Mouse (Mus musculus): ENCODE measurements around the gene Lman2. TPM values are rescaled to one million over a fixed set of nuclear protein-coding genes. Genes with fewer than 3 reads are reported as not detected.

Lman2 gene
- polyA plus RNA-seq (2015; fragmentation: Nextera tagmentation; extraction: Ambion mirVana), result 89.3 and 93.1 TPM in 2 replicates

- peak within 1 kb of the TSS; percentile 93 for H3K4me3 ChIP-seq
- under 1% methylated on average over 35 of the region's 35 CpGs for WGBS
- peak; percentile 96 for ATAC-seq (ENCODE audit: insufficient number of reproducible peaks, insufficient read depth, low FRiP score, low TSS enrichment, low read depth)
Observed at GRCm38 (mm10) chr13:55362453-55363060, at the start of gene Lman2. Gene Lman2, minus strand, starts transcription at chr13:55362783.

GRCm38 (mm10) chr13:55411826-55412225 lies 49.2 kb upstream of the Lman2 start:
- Histone ChIP-seq H3K9ac (no peak overlapping the region), H3K4me1 (peaks cover 10% of the 10 kb centered on the region), H3K27me3 (peaks cover 32% of the 10 kb centered on the region), H3K36me3 (no peaks in the 10 kb centered on the region), H3K4me2 (no peak overlapping the region), H3K27ac (no peak overlapping the region), H3K9me3 (no peaks in the 10 kb centered on the region), H3K4me3 (no peak overlapping the region)
- no peak for ATAC-seq (ENCODE audit: insufficient number of reproducible peaks, insufficient read depth, low FRiP score, low TSS enrichment, low read depth)
- WGBS, result 78% methylated on average over 7 of the region's 7 CpGs

More at GRCm38 (mm10) chr13:55362453-55363060, at the start of gene Lman2:
- H3K9ac ChIP-seq, result peak within 1 kb of the TSS; percentile 93
- peak within 1 kb of the TSS; percentile 88 for H3K4me2 ChIP-seq
- H3K4me1 ChIP-seq, result peaks cover 19% of the 10 kb centered on the region
- no peaks in the 10 kb centered on the region for H3K27me3 ChIP-seq
- H3K9me3 ChIP-seq, result no peaks in the 10 kb centered on the region
- H3K27ac ChIP-seq, result peak within 1 kb of the TSS; percentile 89
- peaks cover 35% of the 10 kb centered on the region for H3K36me3 ChIP-seq

GRCm38 (mm10) chr13:55408546-55409120 lies 46.0 kb upstream of the Lman2 start:
- H3K9ac ChIP-seq, result no peak overlapping the region
- no peak overlapping the region for H3K4me2 ChIP-seq
- no peak overlapping the region for H3K27ac ChIP-seq
- H3K4me1 ChIP-seq, result peaks cover 6% of the 10 kb centered on the region
- peaks cover 21% of the 10 kb centered on the region for H3K27me3 ChIP-seq
- no peaks in the 10 kb centered on the region for H3K36me3 ChIP-seq
- no peak overlapping the region for H3K4me3 ChIP-seq
- no peaks in the 10 kb centered on the region for H3K9me3 ChIP-seq
- ATAC-seq (ENCODE audit: insufficient number of reproducible peaks, insufficient read depth, low FRiP score, low TSS enrichment, low read depth), result no peak
- 86% methylated on average over 19 of the region's 19 CpGs for WGBS

- H3K36me3 ChIP-seq, result no peaks in the 10 kb centered on the region
- H3K4me2 ChIP-seq, result no peak overlapping the region
- H3K9ac ChIP-seq, result no peak overlapping the region
- WGBS, result 81% methylated on average over 4 of the region's 4 CpGs
- H3K27ac ChIP-seq, result no peak overlapping the region
- H3K27me3 ChIP-seq, result peaks cover 14% of the 10 kb centered on the region
- H3K4me1 ChIP-seq, result peaks cover 6% of the 10 kb centered on the region
- no peak overlapping the region for H3K4me3 ChIP-seq
- ATAC-seq (ENCODE audit: insufficient number of reproducible peaks, insufficient read depth, low FRiP score, low TSS enrichment, low read depth), result no peak
- no peaks in the 10 kb centered on the region for H3K9me3 ChIP-seq
Observed at GRCm38 (mm10) chr13:55407341-55407740, 44.8 kb upstream of the Lman2 start.

- peaks cover 6% of the 10 kb centered on the region for H3K4me1 ChIP-seq
- H3K27ac ChIP-seq, result no peak overlapping the region
- no peaks in the 10 kb centered on the region for H3K9me3 ChIP-seq
- H3K9ac ChIP-seq, result peak overlapping the region; percentile 53; the same call in 1 of the 2 replicates
- H3K36me3 ChIP-seq, result no peaks in the 10 kb centered on the region
- peaks cover 7% of the 10 kb centered on the region for H3K27me3 ChIP-seq
- H3K4me2 ChIP-seq, result 0 out of 2 replicates have a peak overlapping the region, but pooled peaks have one; percentile 21
- no peak for ATAC-seq (ENCODE audit: insufficient number of reproducible peaks, insufficient read depth, low FRiP score, low TSS enrichment, low read depth)
- WGBS, result 69% methylated on average over 13 of the region's 13 CpGs
- no peak overlapping the region for H3K4me3 ChIP-seq
Observed at GRCm38 (mm10) chr13:55405783-55406390, 43.3 kb upstream of the Lman2 start.

GRCm38 (mm10) chr13:55404853-55405782 lies 42.5 kb upstream of the Lman2 start:
- peak overlapping the region; percentile 21 for H3K4me2 ChIP-seq
- WGBS, result 10% methylated on average over 11 of the region's 11 CpGs
- ATAC-seq (ENCODE audit: insufficient number of reproducible peaks, insufficient read depth, low FRiP score, low TSS enrichment, low read depth), result peak; percentile 60
- H3K4me3 ChIP-seq, result no peak overlapping the region
- H3K4me1 ChIP-seq, result peaks cover 6% of the 10 kb centered on the region
- H3K27ac ChIP-seq, result no peak overlapping the region
- H3K27me3 ChIP-seq, result peaks cover 7% of the 10 kb centered on the region
- no peaks in the 10 kb centered on the region for H3K36me3 ChIP-seq
- H3K9ac ChIP-seq, result peak overlapping the region; percentile 53; the same call in 1 of the 2 replicates
- no peaks in the 10 kb centered on the region for H3K9me3 ChIP-seq

GRCm38 (mm10) chr13:55403935-55404852 lies 41.6 kb upstream of the Lman2 start:
- H3K9me3 ChIP-seq, result no peaks in the 10 kb centered on the region
- peaks cover 6% of the 10 kb centered on the region for H3K4me1 ChIP-seq
- ATAC-seq (ENCODE audit: insufficient number of reproducible peaks, insufficient read depth, low FRiP score, low TSS enrichment, low read depth), result no peak
- H3K9ac ChIP-seq, result 0 out of 2 replicates have a peak overlapping the region, but pooled peaks have one; percentile 27
- 65% methylated on average over 15 of the region's 15 CpGs for WGBS
- no peak overlapping the region for H3K4me2 ChIP-seq
- H3K36me3 ChIP-seq, result no peaks in the 10 kb centered on the region
- peaks cover 7% of the 10 kb centered on the region for H3K27me3 ChIP-seq
- peak overlapping the region; percentile 13; the same call in 1 of the 2 replicates for H3K27ac ChIP-seq
- no peak overlapping the region for H3K4me3 ChIP-seq

- 70% methylated on average over 7 of the region's 7 CpGs for WGBS
- H3K4me3 ChIP-seq, result no peak overlapping the region
Observed at GRCm38 (mm10) chr13:55403266-55403665, 40.7 kb upstream of the Lman2 start.

GRCm38 (mm10) chr13:55400039-55400346 lies 37.4 kb upstream of the Lman2 start:
- ATAC-seq (ENCODE audit: insufficient number of reproducible peaks, insufficient read depth, low FRiP score, low TSS enrichment, low read depth), result no peak
- H3K27me3 ChIP-seq, result peaks cover 3% of the 10 kb centered on the region; the same call in 1 of the 2 replicates
- 73% methylated on average over 1 of the region's 1 CpGs for WGBS
- H3K36me3 ChIP-seq, result no peaks in the 10 kb centered on the region
- H3K4me1 ChIP-seq, result no peaks in the 10 kb centered on the region
- no peak overlapping the region for H3K27ac ChIP-seq
- H3K9ac ChIP-seq, result no peak overlapping the region
- H3K4me2 ChIP-seq, result no peak overlapping the region
- no peaks in the 10 kb centered on the region for H3K9me3 ChIP-seq
- no peak overlapping the region for H3K4me3 ChIP-seq

More at GRCm38 (mm10) chr13:55403266-55403665, 40.7 kb upstream of the Lman2 start:
- Histone ChIP-seq H3K4me1 (peaks cover 6% of the 10 kb centered on the region), H3K9me3 (no peaks in the 10 kb centered on the region), H3K27ac (no peak overlapping the region), H3K4me2 (no peak overlapping the region), H3K36me3 (no peaks in the 10 kb centered on the region), H3K27me3 (peaks cover 3% of the 10 kb centered on the region; the same call in 1 of the 2 replicates), H3K9ac (no peak overlapping the region)
- no peak for ATAC-seq (ENCODE audit: insufficient number of reproducible peaks, insufficient read depth, low FRiP score, low TSS enrichment, low read depth)

- Histone ChIP-seq H3K9me3 (no peaks in the 10 kb centered on the region), H3K36me3 (no peaks in the 10 kb centered on the region), H3K4me1 (no peaks in the 10 kb centered on the region), H3K27me3 (peaks cover 3% of the 10 kb centered on the region; the same call in 1 of the 2 replicates), H3K27ac (no peak overlapping the region), H3K4me3 (no peak overlapping the region), H3K4me2 (no peak overlapping the region), H3K9ac (no peak overlapping the region)
- no peak for ATAC-seq (ENCODE audit: insufficient number of reproducible peaks, insufficient read depth, low FRiP score, low TSS enrichment, low read depth)
- WGBS, result 55% methylated on average over 5 of the region's 5 CpGs
Observed at GRCm38 (mm10) chr13:55399300-55400038, 36.9 kb upstream of the Lman2 start.

Data from embryonic facial prominence, embryonic 13.5 days (tissue).